Comparison of ENCODE assay signal across 12 mouse cellular contexts in the genomic region with DNA sequence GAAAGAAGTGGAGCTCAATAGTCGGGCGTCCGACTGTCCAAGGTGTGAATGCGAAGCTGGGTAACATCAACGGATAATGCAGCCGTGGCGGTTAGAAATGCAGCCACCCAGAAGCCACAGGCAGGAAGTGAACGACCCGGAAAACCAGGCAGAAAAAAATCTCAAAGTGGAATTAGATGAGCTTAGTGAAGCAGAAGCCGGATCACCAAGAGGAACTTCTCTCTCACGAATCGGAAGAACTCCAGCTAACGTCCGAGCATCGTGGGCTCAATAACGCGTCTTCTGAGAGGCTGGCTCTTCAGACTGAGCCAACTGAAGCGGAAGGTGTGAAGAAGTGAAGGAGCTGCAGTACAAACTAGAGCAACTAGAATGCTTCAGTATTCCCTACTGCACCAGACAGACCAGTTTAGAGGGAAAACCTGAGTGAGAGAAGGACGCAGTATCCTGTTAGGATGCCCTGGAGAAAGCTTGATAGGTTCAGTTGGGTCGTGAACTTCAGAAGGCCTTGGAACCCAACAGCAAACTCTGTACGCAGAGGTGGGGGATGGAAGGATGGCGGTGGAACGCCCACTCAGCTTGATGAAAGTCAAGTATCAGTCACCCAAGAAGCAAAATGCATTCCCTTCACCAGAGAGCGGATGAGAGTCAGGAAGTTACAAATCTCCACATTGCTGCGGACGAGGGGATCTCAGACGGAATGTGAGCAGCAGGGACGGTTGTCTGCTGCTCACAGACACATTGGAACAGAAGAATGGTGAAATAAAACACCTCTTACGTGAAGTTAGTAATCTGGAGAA. TPM values are rescaled to one million over a fixed set of nuclear protein-coding genes. Genes with fewer than 3 reads are reported as not detected.
A peak's percentile ranks its signal among the peaks of the same experiment; 100 is the strongest.
DNase-seq lines count a peak whose midpoint lies in the region; ATAC-seq lines count a peak whose summit lies in the region.
"Had no signal": no experiment of that assay in that cellular context is flagged by ENCODE, and none has a peak within 500 bp of the region (broad histone marks: within the 10 kb centered on the region; RNA-seq: fewer than 3 reads in every experiment).

No protein-coding gene starts in this region.

- no peaks in the 10 kb centered on the region for H3K4me1 ChIP-seq in intestine, embryonic 14.5 days (replicated peaks; ENCODE audit: control insufficient read depth, insufficient read depth, low read length)
- H3K4me1 ChIP-seq in intestine, embryonic 15.5 days (replicated peaks): no peaks in the 10 kb centered on the region
- H3K4me1 ChIP-seq: forebrain, embryonic 10.5 days; midbrain, embryonic 13.5 days had no signal

- no peaks in the 10 kb centered on the region for H3K9me3 ChIP-seq in intestine, embryonic 14.5 days (ENCODE audit: control insufficient read depth, low read length)
- H3K9me3 ChIP-seq in intestine, embryonic 15.5 days: no peaks in the 10 kb centered on the region
- H3K9me3 ChIP-seq: forebrain, embryonic 10.5 days; midbrain, embryonic 13.5 days had no signal

- H3K27ac ChIP-seq in intestine, embryonic 14.5 days (ENCODE audit: low read depth): no peak overlapping the region
- no peak overlapping the region for H3K27ac ChIP-seq in intestine, embryonic 15.5 days
- H3K27ac ChIP-seq: forebrain, embryonic 10.5 days; midbrain, embryonic 13.5 days had no signal

- no peak for ATAC-seq in intestine, embryonic 14.5 days (replicated peaks; ENCODE audit: low FRiP score, low TSS enrichment, low read depth)
- ATAC-seq in intestine, embryonic 15.5 days: no peak
- peak; percentile 82 for ATAC-seq in CD4-positive, CD25-positive, alpha-beta regulatory T cell, adult 4 months
- ATAC-seq: midbrain, embryonic 13.5 days had no signal

- DNase-seq in intestine, embryonic 14.5 days (ENCODE audit: low spot score): peak; percentile 48
- DNase-seq in induced T-regulatory cell, adult 2 months (ENCODE audit: low read depth): peak; percentile 87
- peak; percentile 27 to 31 for DNase-seq in thymus, postnatal 10 days (ENCODE audit: low spot score in 2 of 2)
- DNase-seq in layer of hippocampus, adult 18-20 months (ENCODE audit: low spot score in 2 of 2): no peak
- no peak for DNase-seq in ovary, postnatal 14 days (ENCODE audit: low spot score)
- DNase-seq: cerebellum, adult 8-10 months; kidney, adult 9 months; left cerebral cortex, postnatal 4 days had no signal

- no peak overlapping the region for H3K4me2 ChIP-seq in intestine, embryonic 14.5 days (ENCODE audit: low read length)
- H3K4me2 ChIP-seq in intestine, embryonic 15.5 days (replicated peaks): no peak overlapping the region
- H3K4me2 ChIP-seq: midbrain, embryonic 13.5 days had no signal

- no peaks in the 10 kb centered on the region for H3K27me3 ChIP-seq in intestine, embryonic 14.5 days (replicated peaks; ENCODE audit: control insufficient read depth, insufficient read depth, low read length)
- H3K27me3 ChIP-seq in intestine, embryonic 15.5 days (replicated peaks): no peaks in the 10 kb centered on the region
- H3K27me3 ChIP-seq: midbrain, embryonic 13.5 days had no signal

- H3K4me3 ChIP-seq in intestine, embryonic 14.5 days (ENCODE audit: low read depth, low read length): no peak overlapping the region
- H3K4me3 ChIP-seq in intestine, embryonic 15.5 days (replicated peaks): no peak overlapping the region
- H3K4me3 ChIP-seq: forebrain, embryonic 10.5 days; midbrain, embryonic 13.5 days had no signal

- WGBS in intestine, embryonic 14.5 days: 81% methylated on average over 29 of the region's 29 CpGs
- WGBS in intestine, embryonic 15.5 days: 84% methylated on average over 29 of the region's 29 CpGs

- H3K9ac ChIP-seq in intestine, embryonic 14.5 days (ENCODE audit: low read length): no peak overlapping the region
- no peak overlapping the region for H3K9ac ChIP-seq in intestine, embryonic 15.5 days
- H3K9ac ChIP-seq: midbrain, embryonic 13.5 days had no signal

- no peaks in the 10 kb centered on the region for H3K36me3 ChIP-seq in intestine, embryonic 14.5 days (ENCODE audit: control insufficient read depth, insufficient read depth, low read length)
- no peaks in the 10 kb centered on the region for H3K36me3 ChIP-seq in intestine, embryonic 15.5 days
- H3K36me3 ChIP-seq: forebrain, embryonic 10.5 days; midbrain, embryonic 13.5 days had no signal

RNA-seq across cellular contexts. Expression of gene Osbpl8, which starts 8.0 kb away (rescaled TPM):
- polyA plus RNA-seq in intestine, embryonic 14.5 days (2014; fragmentation: Nextera tagmentation; extraction: Ambion mirVana): 6.2 and 6.7 TPM in 2 replicates
- polyA plus RNA-seq in intestine, embryonic 15.5 days (2015; fragmentation: Nextera tagmentation; extraction: Ambion mirVana): 4.8 and 5.4 TPM in 2 replicates
- 10 to 100 TPM; 12.9 to 13.2 TPM for polyA plus RNA-seq in CD4-positive, CD25-positive, alpha-beta regulatory T cell, adult 4 months (2017; shearing (Covaris generic))
- 10 to 100 TPM; 62.9 to 63.0 TPM for total RNA-seq in layer of hippocampus, adult 18-20 months (2021)

Comparison
In these comparisons a context has a peak if more than half of its experiments do, and no peak if none do; other contexts are left out.
1. DNase-seq: peak in intestine, embryonic 14.5 days (single experiment), induced T-regulatory cell, adult 2 months (single experiment) and thymus, postnatal 10 days (2 of 2); none in layer of hippocampus, adult 18-20 months (0 of 2) and ovary, postnatal 14 days (single experiment).